Mouse (Mus musculus): ENCODE data around the gene Sumo3. TPM values are rescaled to one million over a fixed set of nuclear protein-coding genes. Genes with fewer than 3 reads are reported as not detected.

Sumo3 gene
- total RNA-seq (2023; ENCODE audit: inconsistent age) = 58.9 to 65.6 TPM (median 62.4 TPM) in 4 replicates

DNA sequence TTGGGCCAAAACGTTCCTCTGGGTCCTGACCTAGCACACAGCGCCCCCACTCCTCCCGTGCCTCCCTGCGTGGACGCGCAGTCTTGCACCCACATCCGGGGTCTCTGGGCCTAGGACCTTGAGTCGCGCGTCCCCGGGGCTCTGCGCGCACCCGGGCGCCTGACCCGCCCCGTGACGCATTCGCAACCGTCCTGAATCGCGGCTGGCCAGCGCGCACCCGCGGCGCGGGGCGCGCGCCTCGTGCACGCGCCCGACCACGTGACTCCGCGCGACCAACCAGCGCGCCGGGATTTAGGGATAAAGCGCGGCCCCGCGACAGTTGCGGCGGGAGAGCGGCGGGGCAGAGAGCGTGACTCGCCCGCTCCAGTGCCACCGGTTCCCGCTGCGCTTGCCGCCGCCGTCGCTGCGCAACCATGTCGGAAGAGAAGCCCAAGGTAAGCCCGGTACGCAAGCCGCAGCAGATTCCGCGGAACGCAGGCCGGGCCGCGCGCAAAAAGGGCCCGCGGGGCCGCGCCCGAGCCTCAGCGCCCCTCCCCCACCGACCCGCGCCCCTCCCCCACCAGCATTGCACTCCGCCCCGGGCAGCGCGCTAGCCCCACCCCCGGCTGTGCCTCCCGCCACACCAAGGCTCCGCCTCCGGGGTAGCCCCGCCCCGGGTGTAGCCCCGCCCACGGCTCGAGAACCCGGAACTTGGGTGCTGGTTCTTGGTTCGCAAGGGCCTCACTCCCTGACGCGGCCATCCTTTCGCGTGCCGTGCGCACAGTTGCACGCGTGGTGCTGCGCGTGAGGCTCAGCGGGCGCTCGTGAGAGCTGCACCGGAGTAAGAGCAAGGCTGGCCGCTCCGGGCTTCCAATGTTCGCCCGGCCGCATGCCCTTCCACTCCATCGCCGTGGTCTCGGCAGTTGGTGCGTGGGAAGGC lies at the start of gene Sumo3, which contains the start of gene Gm49325:
Gene Sumo3, plus strand, starts transcription at position 190 of the 919 bp plus-strand sequence.
Gene Gm49325, plus strand, starts transcription at position 290 of the 919 bp plus-strand sequence.

DNA sequence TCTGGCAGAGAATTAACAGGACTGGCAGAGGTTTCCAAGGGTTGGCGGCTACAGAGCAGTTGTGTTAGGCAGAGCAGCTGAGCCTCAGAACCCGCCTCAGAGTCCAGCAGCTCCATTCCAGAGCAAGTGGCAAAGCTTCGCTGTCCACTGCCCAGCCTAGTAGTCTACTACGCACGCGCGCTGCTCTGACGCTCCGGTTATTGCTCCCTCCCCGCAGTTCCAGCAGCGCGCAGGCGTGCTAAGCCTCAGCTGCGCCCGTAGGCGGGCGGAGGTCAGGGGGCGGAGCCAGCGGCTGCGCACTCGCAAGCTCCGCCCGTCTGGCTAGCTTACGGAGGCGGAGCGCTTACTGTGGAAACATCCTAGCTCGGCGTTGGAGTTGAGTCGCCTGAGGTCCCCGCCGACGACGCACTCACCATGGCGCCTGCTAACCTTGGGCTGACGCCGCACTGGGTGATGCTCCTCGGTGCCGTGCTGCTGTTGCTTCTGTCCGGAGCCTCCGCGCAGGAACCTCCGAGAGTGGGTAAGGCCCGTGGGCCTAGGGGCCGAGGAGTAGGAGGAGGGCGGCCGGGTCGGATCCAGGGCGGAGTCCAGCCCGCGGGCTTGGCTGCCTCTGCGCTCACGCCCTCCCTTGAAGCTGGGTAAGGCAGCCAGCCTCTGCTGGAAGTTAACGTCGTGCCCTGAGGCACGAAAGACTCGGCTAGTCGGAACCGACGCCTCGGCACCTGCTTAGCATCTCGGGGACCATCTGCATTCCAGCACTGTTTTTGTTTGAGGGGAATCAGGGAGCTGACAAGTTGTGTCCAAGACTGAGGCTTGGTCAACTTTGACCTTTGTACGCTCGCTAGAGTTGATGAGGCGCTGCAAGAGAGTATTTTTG lies 24.3 kb upstream of the Sumo3 start, which contains the start of gene Pttg1ip:
Gene Pttg1ip, plus strand, starts transcription at position 313 of the 877 bp plus-strand sequence.

DNA sequence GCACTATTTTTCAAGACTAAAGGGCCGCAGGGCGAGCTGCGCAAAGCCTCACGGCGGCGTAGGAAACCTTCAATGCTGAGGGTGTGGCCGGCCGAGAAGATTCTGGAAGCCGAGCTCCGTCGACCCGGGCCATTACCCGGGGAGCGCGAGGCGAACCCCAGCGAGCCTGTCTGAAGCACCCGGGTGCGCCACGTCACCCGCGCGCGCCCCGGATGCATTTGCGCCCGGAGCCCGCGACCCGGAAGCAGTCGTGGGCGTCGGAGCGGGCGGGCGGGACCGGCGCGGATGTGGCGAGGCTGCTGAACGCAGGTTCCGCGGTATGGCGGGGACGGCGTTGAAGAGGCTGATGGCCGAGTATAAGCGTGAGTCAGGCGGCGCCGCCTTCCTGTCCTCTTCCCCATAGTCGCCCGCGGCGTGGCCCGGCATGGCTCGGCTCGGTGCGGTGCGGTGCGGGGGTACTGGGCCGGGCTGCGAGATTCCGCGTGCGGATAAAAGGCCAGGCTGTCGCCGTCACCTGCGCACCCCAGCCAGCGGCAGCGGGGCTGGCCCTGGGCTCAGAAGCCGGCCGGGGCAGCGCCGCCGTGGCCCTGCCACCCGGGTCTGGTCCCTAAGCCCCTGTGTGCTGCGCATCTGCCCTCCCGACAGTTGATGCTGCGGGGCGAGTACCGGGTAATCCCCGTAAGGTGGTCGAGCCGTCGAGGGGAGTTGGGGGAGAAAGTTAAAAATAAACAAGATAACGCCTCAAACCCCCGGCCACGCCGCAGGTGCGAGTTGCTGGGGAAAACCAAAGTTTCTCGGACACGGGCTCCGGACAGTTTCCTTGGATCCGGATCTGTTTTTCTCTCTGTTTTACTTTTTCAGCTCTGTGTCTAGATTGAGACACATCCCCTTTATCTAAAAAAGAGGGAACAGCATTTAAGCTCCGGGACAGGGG lies 16.4 kb downstream of the Sumo3 start, which contains the start of gene Ube2g2:
Gene Ube2g2, plus strand, starts transcription at position 221 of the 934 bp plus-strand sequence.

Other genes starting within 250 kb of the Sumo3 start
- gene Adarb1, start 187.8 kb upstream of the Sumo3 start, total RNA-seq (2023; ENCODE audit: inconsistent age) = 1.2 to 2.1 TPM (median 1.6 TPM) in 4 replicates
- 18.5 to 25.2 TPM (median 21.4 TPM) in 4 replicates for gene Fam207a, start 90.3 kb upstream of the Sumo3 start, total RNA-seq (2023; ENCODE audit: inconsistent age)
- 75.6 to 80.7 TPM (median 79.8 TPM) in 4 replicates for gene Itgb2, start 75.8 kb upstream of the Sumo3 start, total RNA-seq (2023; ENCODE audit: inconsistent age)
- 72.1 to 89.4 TPM (median 78.3 TPM) in 4 replicates for gene Pttg1ip, start 24.4 kb upstream of the Sumo3 start, total RNA-seq (2023; ENCODE audit: inconsistent age)
- gene Gm49325, start 100 bp downstream of the Sumo3 start, total RNA-seq (2023; ENCODE audit: inconsistent age) = 1.3 to 12.1 TPM in 2 of 4 replicates, not detected in the others
- gene Ube2g2, start 16.2 kb downstream of the Sumo3 start, total RNA-seq (2023; ENCODE audit: inconsistent age) = 37.9 to 44.1 TPM (median 41.3 TPM) in 4 replicates
- gene Tspear, start 80.5 kb downstream of the Sumo3 start, total RNA-seq (2023; ENCODE audit: inconsistent age) = 2.7 to 5.5 TPM (median 4.4 TPM) in 4 replicates
- gene Gm19402, start 84.7 kb downstream of the Sumo3 start, total RNA-seq (2023; ENCODE audit: inconsistent age) = not detected in 4 replicates
- gene Gm9508, start 91.1 kb downstream of the Sumo3 start, total RNA-seq (2023; ENCODE audit: inconsistent age) = not detected in 4 replicates
- not detected in 4 replicates for gene Gm10272, start 100.5 kb downstream of the Sumo3 start, total RNA-seq (2023; ENCODE audit: inconsistent age)
- not detected in 4 replicates for gene Gm10024, start 105.4 kb downstream of the Sumo3 start, total RNA-seq (2023; ENCODE audit: inconsistent age)
- gene Gm10142, start 109.7 kb downstream of the Sumo3 start, total RNA-seq (2023; ENCODE audit: inconsistent age) = not detected in 4 replicates
- gene Krtap12-1, start 114.5 kb downstream of the Sumo3 start, total RNA-seq (2023; ENCODE audit: inconsistent age) = not detected in 4 replicates
- not detected in 4 replicates for gene Gm10100, start 120.4 kb downstream of the Sumo3 start, total RNA-seq (2023; ENCODE audit: inconsistent age)
- not detected in 4 replicates for gene Gm18596, start 136.5 kb downstream of the Sumo3 start, total RNA-seq (2023; ENCODE audit: inconsistent age)
- not detected in 4 replicates for gene Gm9736, start 145.3 kb downstream of the Sumo3 start, total RNA-seq (2023; ENCODE audit: inconsistent age)
- not detected in 4 replicates for gene Gm3233, start 153.6 kb downstream of the Sumo3 start, total RNA-seq (2023; ENCODE audit: inconsistent age)
- not detected in 4 replicates for gene Gm3238, start 165.2 kb downstream of the Sumo3 start, total RNA-seq (2023; ENCODE audit: inconsistent age)
- not detected in 4 replicates for gene Gm7138, start 170.8 kb downstream of the Sumo3 start, total RNA-seq (2023; ENCODE audit: inconsistent age)
- not detected in 4 replicates for gene Gm3250, start 176.4 kb downstream of the Sumo3 start, total RNA-seq (2023; ENCODE audit: inconsistent age)
- not detected in 4 replicates for gene Gm7137, start 182.1 kb downstream of the Sumo3 start, total RNA-seq (2023; ENCODE audit: inconsistent age)
- gene Gm9639, start 189.0 kb downstream of the Sumo3 start, total RNA-seq (2023; ENCODE audit: inconsistent age) = not detected in 4 replicates
- gene Gm19668, start 193.0 kb downstream of the Sumo3 start, total RNA-seq (2023; ENCODE audit: inconsistent age) = not detected in 4 replicates
- gene Gm9507, start 205.7 kb downstream of the Sumo3 start, total RNA-seq (2023; ENCODE audit: inconsistent age) = not detected in 4 replicates
- not detected in 4 replicates for gene Gm2696, start 208.6 kb downstream of the Sumo3 start, total RNA-seq (2023; ENCODE audit: inconsistent age)
- gene Krtap10-4, start 221.0 kb downstream of the Sumo3 start, total RNA-seq (2023; ENCODE audit: inconsistent age) = not detected in 4 replicates
- gene Krtap10-10, start 229.8 kb downstream of the Sumo3 start, total RNA-seq (2023; ENCODE audit: inconsistent age) = not detected in 4 replicates
- gene Gm36176, start 240.7 kb downstream of the Sumo3 start, total RNA-seq (2023; ENCODE audit: inconsistent age) = not detected in 4 replicates
- not detected in 4 replicates for gene Gm10318, start 246.8 kb downstream of the Sumo3 start, total RNA-seq (2023; ENCODE audit: inconsistent age)

All from B cell, adult (primary cell).